Mouse (Mus musculus): Measurements from ENCODE around the gene Cd164l2. TPM values are rescaled to one million over a fixed set of nuclear protein-coding genes. Genes with fewer than 3 reads are reported as not detected.

Gene Cd164l2
- polyA plus RNA-seq, 1 experiment: 0.90 TPM

DNA sequence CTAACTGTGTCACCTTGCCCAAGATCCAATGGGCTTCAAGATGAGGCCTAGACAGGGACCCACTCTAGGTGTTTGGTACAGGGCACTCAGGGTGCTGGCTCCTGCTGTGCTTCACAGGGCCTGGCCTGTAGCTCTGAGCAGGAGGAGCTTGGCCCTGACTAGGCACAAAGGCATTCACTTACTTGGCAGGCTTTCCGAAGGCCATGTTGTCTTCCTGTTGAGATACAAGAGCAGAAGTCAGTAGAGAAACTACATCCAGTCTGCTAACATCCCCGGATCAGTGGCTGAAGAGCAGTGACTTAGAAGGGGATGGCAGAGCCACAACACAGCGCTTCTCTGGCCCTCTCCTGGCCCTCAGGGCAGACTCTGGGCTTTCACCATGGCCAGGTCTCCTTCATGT is 57.7 kb downstream of the Cd164l2 start:
- Histone ChIP-seq H3K4me1 (replicated peaks; ENCODE audit: control insufficient read depth, insufficient read depth, low read length) (no peaks in the 10 kb centered on the region), H3K27ac (ENCODE audit: control insufficient read depth, insufficient read depth, low read length) (no peak overlapping the region), H3K36me3 (ENCODE audit: control insufficient read depth, insufficient read depth, low read length) (peaks cover 43% of the 10 kb centered on the region), H3K4me3 (ENCODE audit: control insufficient read depth, insufficient read depth, low read length) (no peak overlapping the region), H3K27me3 (ENCODE audit: control insufficient read depth, insufficient read depth, low read length) (no peaks in the 10 kb centered on the region)
- WGBS: 95% methylated on average over 3 of the region's 3 CpGs
- DNase-seq: no peak
- TF ChIP-seq CTCF (IDR thresholded peaks at IDR 0.05; ENCODE audit: borderline replicate concordance, control insufficient read depth, extremely low read depth, insufficient read depth, low read length, poor library complexity) (no peak), POLR2A (IDR thresholded peaks at IDR 0.05; ENCODE audit: control insufficient read depth, extremely low read depth, insufficient read depth, low read length, poor library complexity) (no peak)

DNA sequence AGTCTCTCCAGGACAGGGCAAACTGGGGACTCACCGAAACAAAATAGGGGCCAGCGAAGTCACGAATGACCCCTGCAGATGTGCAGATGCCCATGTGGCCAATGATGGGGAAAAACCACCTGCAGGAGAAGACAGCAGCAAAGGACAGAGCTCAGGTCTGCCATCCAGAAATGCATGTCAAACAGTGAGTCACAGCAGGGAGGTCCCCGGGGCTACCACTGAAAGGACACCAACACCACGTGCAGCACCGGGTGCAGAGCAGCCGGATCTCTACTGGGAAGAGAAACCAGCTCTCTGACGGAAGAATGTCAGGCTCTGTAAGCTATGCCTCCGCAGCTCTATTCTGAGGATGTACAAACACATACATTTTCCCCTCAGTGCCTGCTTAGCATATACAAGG is 59.0 kb downstream of the Cd164l2 start:
- TF ChIP-seq POLR2A (IDR thresholded peaks at IDR 0.05; ENCODE audit: control insufficient read depth, extremely low read depth, insufficient read depth, low read length, poor library complexity) (no peak), CTCF (IDR thresholded peaks at IDR 0.05; ENCODE audit: borderline replicate concordance, control insufficient read depth, extremely low read depth, insufficient read depth, low read length, poor library complexity) (no peak)
- H3K4me3 ChIP-seq (ENCODE audit: control insufficient read depth, insufficient read depth, low read length): no peak overlapping the region
- no peak for DNase-seq
- WGBS: 95% methylated on average over 9 of the region's 9 CpGs
- peaks cover 6% of the 10 kb centered on the region for H3K4me1 ChIP-seq (replicated peaks; ENCODE audit: control insufficient read depth, insufficient read depth, low read length)
- H3K27ac ChIP-seq (ENCODE audit: control insufficient read depth, insufficient read depth, low read length): no peak overlapping the region
- H3K27me3 ChIP-seq (ENCODE audit: control insufficient read depth, insufficient read depth, low read length): no peaks in the 10 kb centered on the region
- H3K36me3 ChIP-seq (ENCODE audit: control insufficient read depth, insufficient read depth, low read length): peaks cover 34% of the 10 kb centered on the region

Other genes starting within 250 kb of the Cd164l2 start
- gene Fgr, start 238.0 kb upstream of the Cd164l2 start, polyA plus RNA-seq (2012; rRNA removed): 15.3 and 15.8 TPM in 2 replicates
- 59.8 and 78.9 TPM in 2 replicates for gene Ahdc1, start 200.9 kb upstream of the Cd164l2 start, polyA plus RNA-seq (2012; rRNA removed)
- gene Wasf2, start 81.6 kb upstream of the Cd164l2 start, polyA plus RNA-seq (2012; rRNA removed): 163 and 186 TPM in 2 replicates
- 0.15 TPM in 1 of 2 replicates, not detected in the other for gene Gpr3, start 405 bp downstream of the Cd164l2 start, polyA plus RNA-seq (2012; rRNA removed)
- 2.8 and 4.6 TPM in 2 replicates for gene Map3k6, start 28.7 kb downstream of the Cd164l2 start, polyA plus RNA-seq (2012; rRNA removed)
- gene Sytl1, start 51.0 kb downstream of the Cd164l2 start, polyA plus RNA-seq (2012; rRNA removed): 39.7 and 45.2 TPM in 2 replicates
- 134 and 143 TPM in 2 replicates for gene Tmem222, start 65.7 kb downstream of the Cd164l2 start, polyA plus RNA-seq (2012; rRNA removed)
- gene Wdtc1, start 141.3 kb downstream of the Cd164l2 start, polyA plus RNA-seq (2012; rRNA removed): 107 and 124 TPM in 2 replicates
- gene Slc9a1, start 157.6 kb downstream of the Cd164l2 start, polyA plus RNA-seq (2012; rRNA removed): 77.9 and 89.8 TPM in 2 replicates